Mouse (Mus musculus): ENCODE data around the gene Zmynd19.
"Not testable (repeated sequence)": the region's sequence is repeated elsewhere in the genome, so short reads cannot be mapped to it uniquely, and the experiment has no call there.

DNA sequence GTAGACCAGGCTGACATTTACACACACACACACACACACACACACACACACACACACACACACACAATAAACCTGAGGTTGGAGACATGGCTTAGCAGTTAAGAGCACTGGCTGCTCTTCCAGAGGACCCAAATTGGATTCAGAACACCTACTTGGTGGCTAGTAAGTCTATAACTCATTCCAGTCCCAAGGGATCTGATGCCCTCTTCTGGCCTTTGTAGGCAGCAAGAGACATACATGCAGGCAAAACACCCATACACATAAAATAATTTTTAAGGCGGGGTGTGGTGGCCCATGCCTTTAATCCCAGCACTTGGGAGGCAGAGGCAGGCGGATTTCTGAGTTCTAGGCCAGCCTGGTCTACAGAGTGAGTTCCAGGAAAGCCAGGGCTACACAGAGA is 5.3 kb upstream of the Zmynd19 start:
- not testable (repeated sequence) for TF ChIP-seq CTCF (IDR thresholded peaks at IDR 0.05; ENCODE audit: extremely low read depth, insufficient read length, insufficient replicate concordance, low read depth, low read length); POLR2A (IDR thresholded peaks at IDR 0.05; ENCODE audit: low read depth, low read length)

All from small intestine, adult 2 months (tissue).